Mouse (Mus musculus) thymus, postnatal 0 days (tissue): ENCODE results near the gene Gja1. TPM values are rescaled to one million over a fixed set of nuclear protein-coding genes. Genes with fewer than 3 reads are reported as not detected.
"Not testable (repeated sequence)": the region's sequence is repeated elsewhere in the genome, so short reads cannot be mapped to it uniquely, and the experiment has no call there.

ENCODE experiments used
- DNase-seq: peaks from one replicate; pipeline ENCODE4 v3.0.0-alpha.2; 2015; ENCODE audit warnings: low spot score
- polyA plus RNA-seq: library from polyadenylated mRNA; unstranded; fragments of >200 nt; fragmentation: Nextera tagmentation; extraction: Ambion mirVana; gene quantifications from 2 replicates; pipeline ENCODE4 v1.2.1, GENCODE M21; 2015

The Gja1 gene
- polyA plus RNA-seq: 15.6 and 18.4 TPM in 2 replicates

DNA sequence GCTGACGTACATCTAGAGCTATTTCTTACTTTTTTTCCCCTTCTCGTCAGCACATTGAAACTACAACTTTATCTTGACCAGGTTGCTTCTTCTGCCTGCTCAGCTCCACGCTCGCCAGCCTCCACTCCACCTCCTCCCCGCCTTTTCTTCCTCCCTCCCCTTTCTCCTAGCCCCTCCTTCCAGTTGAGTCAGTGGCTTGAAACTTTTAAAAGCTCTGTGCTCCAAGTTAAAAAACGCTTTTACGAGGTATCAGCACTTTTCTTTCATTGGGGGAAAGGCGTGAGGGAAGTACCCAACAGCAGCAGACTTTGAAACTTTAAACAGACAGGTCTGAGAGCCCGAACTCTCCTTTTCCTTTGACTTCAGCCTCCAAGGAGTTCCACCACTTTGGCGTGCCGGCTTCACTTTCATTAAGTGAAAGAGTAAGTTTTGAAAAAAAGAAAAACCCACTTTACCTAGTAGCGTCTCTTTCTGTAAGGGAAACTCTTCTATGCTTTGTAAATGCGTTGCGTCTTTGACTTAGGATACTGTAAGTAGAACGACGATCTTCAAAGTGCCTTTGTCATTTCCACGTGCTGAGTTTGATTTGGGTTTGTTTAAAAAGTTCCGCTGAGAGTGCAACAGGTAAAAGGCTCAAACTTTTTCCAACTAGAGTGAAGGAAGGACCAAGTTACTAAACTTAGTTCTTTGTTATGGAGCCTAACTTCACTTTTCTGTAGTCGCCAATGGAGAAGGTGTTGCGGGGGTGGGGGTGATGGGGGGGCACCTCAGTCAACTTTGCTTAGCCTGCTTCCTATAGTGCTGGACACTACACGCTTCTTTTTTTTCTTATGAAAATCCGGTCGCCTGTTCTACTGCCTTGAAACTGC lies at the start of gene Gja1:
TSS of gene Gja1 (plus strand) at position 234 of the 869 bp plus-strand sequence.
- peak; percentile 49 for DNase-seq

DNA sequence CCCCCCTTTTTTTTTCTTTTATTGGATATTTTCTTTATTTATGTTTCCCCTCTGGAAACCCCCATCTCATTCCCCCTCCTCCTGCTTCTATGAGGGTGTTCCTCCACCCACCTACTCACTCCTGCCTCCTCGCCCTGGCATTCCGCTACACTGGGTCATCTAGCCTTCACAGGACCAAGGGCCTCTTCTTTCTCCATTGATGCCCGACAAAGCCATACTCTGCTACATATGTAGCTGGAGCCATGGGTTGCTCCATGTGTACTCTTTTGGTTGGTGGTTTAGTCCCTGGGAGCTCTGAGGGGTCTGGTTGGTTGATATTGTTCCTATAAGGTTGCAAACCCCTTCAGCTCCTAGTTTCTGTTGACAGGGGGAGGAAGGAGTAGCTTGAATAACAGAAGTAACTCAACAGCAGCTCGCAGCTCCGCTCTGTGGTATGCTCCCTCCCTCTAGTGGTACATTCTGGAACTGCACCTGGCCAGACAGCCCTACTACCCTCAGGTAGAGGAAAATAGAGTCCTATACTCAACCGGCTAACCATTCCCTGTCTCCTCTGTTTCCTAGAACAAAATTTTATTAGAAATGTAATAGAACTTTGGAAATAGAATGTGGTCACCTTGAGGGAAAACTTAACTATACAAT lies 38.2 kb upstream of the Gja1 start:
- peak; percentile 65 for DNase-seq

DNA sequence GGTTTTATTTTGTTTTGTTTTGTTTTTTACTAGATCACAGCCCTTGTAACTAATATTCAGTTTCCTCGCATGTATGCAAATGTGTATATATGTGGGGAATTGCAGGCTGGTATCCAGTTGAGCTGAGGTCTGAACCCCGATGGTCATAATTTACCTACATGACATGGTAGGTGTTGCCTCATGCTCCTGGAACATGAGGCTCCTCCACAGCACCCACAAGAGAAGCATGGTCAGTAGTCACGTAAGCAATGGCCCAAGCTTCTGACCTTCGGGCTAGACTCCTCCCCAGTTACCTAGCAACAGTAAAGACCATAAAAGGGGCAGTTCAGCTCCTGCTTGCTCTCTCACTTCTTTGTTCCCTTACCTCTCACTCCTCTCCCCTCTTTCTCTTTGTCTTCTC lies 16.7 kb upstream of the Gja1 start:
- no peak for DNase-seq

DNA sequence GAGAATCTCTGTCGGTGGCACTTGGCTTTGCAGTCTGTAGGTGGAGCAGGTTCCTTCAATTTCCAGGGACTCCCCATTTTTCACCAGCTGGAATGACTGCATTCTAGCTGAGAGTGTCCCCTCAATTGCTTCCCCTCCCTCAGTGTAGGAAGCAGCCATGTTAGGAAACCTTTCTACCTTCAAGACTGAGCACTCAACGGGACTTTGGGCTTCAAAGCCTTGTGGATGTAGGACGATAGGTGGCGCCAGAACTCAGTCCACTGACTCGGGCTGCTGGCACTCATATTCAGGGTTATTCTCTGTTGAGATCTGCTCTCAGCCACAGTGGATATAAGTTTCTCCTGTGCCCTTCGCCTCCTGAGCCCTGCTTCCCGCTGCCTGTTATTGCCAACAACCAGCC lies 8.1 kb upstream of the Gja1 start:
- DNase-seq: peak; percentile 73

- DNase-seq: no peak
Measured at GRCm38 (mm10) chr10:56373021-56373720, 4.0 kb upstream of the Gja1 start.

- DNase-seq: no peak
Measured at GRCm38 (mm10) chr10:56374169-56374568, 3.0 kb upstream of the Gja1 start.

DNA sequence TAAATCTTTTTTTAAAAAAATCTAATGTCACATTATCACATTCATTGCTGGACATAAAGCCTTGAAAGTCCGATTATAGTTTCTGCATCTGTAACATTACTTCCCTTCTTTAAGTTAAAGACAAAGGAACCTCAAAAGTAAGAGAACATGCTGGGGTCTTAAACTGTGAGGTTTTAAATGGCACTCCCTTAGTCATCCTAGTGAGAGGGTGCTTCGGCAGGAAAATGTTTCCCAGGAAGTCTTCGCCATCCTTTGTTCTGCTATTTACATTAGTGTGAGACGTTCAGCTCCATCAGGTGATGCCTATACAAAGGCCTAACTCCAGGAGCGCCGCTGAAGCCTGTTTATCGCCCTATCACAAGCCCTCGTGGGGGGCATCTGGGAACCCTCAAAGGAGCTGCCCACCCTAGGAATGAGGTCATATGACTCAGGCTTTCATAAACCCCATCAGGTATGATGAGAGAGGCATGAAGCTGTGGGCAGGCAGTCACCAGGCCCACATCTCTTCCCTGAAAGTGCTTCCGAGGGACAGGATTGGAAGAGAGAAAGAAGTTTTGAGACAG lies 1.1 kb upstream of the Gja1 start:
- no peak for DNase-seq

DNA sequence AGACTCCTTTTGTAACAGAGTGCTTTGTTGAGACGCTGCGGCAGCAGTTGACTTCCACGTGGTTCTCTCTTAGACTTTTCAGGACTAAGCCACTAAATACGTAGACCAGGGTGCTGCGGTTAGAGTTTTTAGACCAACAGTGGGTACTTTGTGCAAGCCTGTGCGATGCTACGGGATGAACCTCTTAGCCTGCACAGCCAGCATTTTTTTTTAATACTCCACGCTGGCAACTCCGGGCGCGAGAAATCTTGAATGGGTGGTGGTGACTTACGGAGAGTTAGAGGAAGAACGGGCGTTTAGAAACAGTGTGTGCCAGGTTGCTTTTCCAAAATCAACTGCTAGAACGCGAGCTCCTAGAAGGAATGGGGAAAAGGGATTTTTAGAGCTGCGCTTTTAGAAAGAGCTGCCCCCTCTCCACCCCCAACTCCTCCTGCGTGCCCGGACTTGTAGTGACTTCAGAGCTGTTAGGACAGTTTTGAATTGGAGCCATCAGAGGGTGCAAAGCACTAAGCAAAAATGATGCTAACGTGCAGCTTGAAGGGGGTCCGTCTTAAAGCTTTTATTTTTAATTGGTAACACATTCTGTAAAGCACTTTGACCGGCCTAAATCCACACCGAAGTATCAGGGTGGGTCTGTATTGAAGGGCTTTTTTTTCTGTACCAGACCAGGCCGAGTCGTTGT lies 977 bp downstream of the Gja1 start:
- DNase-seq: peak; percentile 20

DNA sequence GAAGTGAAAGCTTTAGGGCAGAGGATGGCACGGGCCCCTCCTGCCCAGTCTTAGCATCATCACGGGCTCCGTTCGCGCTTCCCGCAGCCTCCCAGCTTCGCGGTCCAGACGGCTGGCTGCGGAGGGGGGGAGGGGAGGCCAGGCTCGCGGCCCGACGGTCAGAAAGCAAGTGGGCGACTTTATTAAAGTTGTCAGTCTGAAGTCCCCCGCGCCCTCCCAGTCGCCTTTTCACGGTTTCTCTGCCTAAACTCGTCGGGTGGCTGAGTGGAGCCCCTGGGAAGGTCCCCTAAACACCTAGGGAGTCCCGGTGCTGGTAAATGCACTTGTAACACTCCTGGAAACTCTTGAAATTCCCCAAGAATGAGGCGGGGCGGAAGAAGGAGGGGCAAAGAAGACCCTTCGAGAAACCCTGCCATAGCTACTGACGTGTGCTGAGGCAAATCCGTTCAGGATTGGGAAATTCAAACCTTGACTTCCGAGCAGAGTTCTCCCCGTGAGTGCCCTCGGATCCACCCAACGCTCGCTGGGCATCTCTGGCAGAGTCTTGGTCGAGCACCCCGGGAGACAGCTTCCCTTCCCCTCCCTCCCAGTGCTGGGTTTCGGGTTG lies 1.6 kb downstream of the Gja1 start:
- no peak for DNase-seq

- no peak for DNase-seq
Measured at GRCm38 (mm10) chr10:56379720-56380119, 2.6 kb downstream of the Gja1 start.

DNA sequence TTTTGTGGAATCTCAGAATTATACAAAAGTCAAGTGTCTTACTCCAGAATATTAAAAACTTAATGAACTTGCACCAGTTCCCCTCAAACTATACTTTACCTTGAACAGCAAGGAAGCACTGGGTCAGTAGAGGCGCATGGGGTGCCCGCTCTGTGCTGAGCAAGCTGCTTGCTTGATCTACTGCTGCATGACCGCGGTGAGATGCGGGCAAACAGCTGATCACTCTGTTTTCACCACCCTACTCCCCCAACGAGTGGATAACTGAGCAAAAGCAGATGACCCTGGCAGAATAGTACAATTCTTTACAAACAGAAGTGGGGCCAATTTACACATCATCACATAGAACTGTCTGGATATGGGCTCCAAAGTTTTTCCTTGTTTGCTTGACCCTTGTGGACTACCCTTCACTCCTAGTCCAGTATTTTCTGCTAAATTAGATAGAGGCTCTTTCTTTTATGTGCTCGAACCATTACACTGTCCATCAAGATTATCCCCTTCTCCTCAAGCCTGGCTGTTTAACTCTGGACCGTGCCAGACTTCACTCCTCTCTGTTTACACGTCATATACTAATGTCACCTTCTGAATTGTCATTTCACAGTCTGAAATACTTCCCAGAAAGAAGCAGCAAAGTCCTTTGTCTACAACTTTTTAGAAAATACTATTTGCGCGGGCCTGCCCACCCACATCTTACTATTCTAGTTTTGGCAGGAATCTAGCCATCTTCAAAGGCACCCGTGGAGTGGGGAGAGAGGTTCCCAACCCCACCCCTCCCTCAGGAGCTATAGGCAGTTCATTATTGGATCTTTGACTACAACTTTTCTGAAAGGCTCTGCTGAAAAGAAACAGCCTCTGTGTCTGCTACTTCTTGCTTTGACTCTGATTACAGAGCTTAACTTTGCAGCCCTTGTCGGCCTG lies 8.3 kb downstream of the Gja1 start:
- DNase-seq: no peak

DNA sequence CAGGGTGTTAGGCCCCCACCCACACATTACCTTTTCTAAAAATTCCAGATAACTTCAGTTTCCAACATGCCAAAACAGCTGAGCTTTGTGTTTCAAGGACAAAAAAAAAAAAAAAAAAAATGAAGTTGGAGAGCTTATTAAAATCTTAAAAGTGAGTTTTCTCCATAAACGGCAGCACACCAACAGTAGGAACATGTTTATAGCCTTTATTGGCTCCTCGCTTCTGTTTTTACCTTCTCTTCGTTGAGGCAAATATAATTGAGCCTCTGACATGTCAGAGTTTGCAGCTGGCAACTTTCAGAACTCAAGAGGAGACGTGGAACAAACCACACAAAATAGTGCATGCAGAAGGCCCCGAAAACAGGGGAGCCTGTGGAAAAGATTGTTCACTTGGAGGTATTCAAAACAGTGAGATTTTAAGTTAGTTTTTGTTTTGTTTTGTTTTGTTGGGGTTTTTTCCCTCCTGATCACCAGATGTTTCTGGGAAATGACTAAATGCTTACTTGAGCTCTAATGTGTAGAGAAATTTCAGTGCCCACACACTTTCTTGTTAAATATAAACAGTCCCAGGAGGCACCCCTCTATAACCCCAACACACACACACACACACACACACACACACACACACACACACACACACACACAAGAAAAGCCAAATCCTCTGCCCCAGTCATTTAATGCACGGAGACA lies 16.1 kb downstream of the Gja1 start:
- DNase-seq: no peak

GRCm38 (mm10) chr10:56393815-56394417 lies 16.8 kb downstream of the Gja1 start:
- not testable (repeated sequence) for DNase-seq

GRCm38 (mm10) chr10:56397875-56398274 lies 20.7 kb downstream of the Gja1 start:
- no peak for DNase-seq

- DNase-seq: no peak
Measured at GRCm38 (mm10) chr10:56398310-56398709, 21.2 kb downstream of the Gja1 start.

- DNase-seq: not testable (repeated sequence)
Measured at GRCm38 (mm10) chr10:56401396-56401795, 24.3 kb downstream of the Gja1 start.

GRCm38 (mm10) chr10:56405934-56406333 lies 28.8 kb downstream of the Gja1 start:
- DNase-seq: no peak

DNA sequence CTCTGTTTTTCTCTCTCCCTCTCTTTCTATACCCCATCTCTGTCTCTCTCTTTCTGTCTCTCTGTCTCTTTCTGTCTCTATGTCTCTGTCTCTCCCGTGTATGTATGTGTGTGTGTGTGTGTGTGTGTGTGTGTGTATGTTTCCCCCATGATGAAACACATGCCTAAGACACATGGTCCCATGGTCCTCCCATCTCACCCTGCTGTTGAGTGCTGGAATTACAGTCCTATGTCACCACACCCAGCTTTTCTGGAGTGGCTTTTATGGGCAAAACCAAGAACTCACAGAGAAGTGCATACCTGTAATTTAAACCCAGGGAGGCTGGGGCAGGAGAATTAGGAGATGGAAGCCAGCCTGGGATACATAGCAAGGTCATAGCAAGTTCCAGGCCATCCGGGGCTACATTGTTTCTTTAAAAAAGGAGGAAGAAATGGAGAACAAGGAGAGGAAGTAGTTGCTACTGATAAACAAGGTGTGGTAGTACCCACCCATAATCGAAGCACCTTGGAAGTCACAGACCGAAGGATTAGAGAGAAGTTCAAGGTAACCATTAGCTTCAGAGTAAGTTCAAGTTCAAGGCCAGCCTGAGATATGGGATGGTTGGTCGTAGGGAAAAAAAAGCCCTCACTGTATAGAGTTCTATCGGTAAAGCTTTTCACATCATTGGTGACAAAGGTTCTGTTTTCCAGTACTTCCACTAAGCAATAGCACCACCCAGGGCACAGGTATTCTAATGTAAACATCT lies 29.4 kb downstream of the Gja1 start:
- no peak for DNase-seq
